Mouse (Mus musculus): Measurements from ENCODE around the gene Cux1.
A peak's percentile ranks its signal among the peaks of the same experiment; 100 is the strongest.

The Cux1 gene

DNA sequence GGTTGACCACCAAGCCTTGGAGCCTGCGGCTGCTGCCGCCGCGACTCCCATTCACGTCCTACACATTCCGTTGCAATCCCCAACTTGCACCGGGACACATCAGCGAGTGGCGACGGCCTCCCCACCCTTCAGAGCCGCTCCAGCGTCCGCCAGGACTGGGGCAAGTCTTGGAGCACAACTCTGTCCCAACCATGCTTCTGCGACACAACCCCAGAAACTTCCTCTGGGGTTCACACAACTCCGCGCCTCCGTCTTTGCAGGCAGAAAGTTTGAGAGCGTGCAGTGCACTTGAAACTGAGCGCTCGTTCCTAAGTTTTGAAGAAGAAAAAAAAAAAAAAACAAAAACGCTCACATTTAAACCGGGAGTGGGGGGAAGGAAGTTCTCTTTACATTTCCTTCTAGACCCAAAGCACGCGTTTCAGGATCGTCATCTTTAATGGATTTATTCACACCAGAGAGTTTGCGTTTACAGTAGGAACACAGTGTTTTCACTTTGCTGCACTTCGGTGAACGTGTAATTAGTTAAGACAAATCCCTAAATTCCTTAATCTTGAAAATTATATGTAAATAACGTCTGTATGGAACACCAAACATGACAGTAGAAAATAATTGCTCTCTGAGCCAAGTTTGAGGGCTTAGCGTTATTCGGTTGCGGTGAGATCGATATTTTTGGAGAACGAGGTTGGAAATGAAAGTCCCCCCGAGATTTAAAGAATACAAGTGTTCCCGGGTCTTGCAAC, 906 bp upstream of the Cux1 start:
- no peak for DNase-seq (ENCODE audit: low read depth, low spot score)

DNA sequence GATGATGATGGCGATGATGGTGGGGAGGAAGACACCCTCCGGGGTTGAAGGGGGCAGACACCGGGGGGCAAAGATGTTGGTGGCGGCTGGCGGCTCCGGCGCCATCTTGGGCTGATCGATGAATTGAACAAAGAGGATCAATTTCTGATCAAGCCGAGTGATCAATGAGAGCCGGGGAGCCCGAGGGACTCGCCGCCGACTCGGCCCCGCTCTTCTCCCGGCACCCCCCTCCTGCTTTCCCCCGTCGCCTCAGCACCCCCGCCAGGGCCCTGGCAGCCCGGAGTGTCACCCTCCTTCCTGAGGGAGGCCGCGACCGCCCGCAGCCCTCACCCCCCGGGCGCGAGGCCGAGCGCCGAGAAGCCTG, 496 bp downstream of the Cux1 start:
- DNase-seq (ENCODE audit: low read depth, low spot score), result no peak

DNA sequence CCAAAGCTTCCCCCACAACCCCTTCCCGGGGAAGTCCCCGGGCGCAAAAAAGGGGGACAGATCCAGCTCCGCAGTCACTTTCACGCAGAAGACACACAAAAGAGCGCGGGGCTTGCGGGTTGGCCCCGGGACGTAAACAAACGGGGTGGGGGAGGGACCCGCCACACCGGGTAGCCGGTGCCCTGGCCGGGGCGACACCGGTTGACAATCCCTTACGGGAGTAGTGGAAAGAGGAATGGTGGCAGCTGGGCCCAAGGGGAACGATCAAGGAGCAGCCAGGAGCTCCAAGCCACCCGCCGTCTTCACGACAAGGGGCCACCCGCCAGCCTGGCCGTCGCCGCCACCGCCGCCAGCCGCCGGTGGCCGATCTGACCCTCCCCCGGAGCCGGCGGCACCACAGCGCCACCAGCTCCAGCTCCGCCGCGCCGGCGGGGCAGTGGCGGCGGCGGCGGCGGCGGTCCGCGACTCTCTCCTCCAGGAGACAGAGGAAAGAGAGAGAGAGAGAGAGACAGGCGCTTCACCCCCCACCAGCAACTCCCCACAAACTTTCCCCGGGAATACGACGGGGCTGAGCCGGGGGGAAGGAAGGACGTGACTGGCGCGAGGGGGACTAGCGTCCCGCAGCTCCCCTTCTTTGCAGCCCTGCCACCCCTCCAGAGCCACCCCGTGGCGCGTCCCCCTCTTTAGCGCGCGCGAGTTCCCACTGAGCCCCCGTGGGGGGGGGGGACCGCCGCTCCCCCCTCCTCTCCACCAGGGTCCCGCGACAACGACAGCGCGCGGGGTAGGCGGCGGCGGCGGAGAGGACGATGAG, 1.1 kb downstream of the Cux1 start:
- peak; percentile 32 for DNase-seq (ENCODE audit: low read depth, low spot score)

DNA sequence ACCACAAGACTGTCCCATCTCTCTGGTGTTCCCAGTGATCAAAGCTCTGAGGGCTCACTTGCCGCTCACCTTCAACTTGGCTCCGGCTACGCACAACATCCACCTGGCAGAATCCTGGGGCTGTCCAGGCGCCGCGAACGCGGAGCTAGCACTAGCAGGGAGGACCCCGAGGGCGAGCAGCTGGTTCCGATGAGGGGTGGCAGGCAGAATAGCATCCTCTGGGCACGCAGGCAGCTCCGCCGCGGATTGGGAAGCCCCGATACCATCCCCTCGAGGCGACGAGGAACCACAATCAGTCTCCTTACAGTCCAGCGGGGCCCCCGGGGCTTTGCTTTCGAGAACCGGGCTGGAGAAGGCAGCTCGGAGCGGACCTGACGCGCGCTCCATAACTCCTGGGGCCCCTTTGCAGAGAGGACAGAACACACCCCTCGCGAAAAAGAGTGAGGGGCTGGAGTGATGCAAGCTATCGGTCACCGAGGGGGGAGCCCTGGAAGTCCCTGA, 1.9 kb downstream of the Cux1 start:
- no peak for DNase-seq (ENCODE audit: low read depth, low spot score)

DNA sequence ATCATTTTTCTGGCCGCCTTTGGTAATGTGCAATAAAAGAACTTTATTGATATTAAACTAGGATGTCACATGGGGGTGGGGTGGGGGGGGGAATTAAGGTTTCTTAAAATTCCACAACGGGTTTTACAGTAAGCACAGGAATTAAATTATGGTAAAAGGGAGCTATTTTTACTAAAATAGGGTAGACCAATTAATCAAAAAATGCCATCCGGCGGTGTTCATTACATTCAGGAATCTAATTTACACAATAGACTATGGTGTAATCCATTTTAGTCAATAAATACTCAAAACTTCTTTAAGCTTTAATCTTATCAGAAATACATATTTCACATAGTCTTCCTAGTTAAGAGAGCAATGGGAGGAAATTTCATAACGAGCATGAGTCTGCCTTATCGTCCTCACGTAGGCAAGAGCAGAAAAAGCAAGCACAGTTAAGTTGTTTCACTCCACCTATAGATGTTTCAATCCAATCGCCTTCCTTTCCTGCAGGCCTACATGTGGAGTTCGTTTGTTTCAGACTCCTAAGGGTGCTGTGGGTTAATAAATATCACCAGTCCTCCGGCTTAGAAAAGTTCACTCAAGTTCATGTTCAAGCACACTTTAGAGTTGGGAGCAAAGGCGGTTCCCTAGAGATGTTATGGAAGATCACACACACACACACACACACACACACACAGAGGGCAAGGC, 2.5 kb downstream of the Cux1 start:
- DNase-seq (ENCODE audit: low read depth, low spot score), result no peak

DNA sequence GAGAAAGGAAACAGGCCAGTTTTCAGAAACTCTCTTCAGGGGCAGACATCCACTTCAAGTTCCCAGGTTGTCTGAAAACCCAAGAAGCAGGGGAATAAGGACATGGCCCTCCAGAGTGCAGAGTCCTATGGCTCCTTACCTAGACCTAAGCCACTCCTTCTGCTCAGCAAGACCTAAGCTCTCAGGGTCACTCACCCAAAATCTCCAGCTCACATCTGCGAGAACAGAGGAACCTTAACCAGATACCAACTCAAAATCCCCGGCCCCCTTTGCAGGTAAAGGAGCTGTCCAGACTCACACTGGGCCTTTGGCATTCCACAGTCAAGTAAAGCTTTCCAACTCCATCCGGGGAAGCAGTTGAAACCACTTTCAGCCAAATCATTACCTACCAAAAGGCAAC, 3.3 kb downstream of the Cux1 start:
- no peak for DNase-seq (ENCODE audit: low read depth, low spot score)

DNA sequence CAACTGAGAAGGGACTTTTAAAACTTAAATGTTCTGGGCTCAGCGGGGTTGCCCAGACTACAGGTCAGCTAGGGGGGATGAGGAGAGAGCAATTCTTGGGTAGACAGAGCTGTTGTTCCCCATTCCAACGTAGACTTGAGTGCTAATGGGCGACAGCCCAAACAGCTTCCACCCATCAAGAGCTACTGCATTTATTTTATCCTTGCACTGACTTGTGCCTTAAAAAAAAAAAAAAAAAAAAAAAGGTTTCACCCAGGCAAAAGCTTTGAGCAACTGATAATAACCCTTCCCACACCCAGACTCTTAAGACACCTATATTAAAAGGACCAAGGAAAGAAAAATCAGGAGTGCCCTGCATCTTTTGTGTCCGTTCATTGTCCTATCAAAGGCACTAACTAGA, 4.2 kb downstream of the Cux1 start:
- DNase-seq (ENCODE audit: low read depth, low spot score), result no peak

DNA sequence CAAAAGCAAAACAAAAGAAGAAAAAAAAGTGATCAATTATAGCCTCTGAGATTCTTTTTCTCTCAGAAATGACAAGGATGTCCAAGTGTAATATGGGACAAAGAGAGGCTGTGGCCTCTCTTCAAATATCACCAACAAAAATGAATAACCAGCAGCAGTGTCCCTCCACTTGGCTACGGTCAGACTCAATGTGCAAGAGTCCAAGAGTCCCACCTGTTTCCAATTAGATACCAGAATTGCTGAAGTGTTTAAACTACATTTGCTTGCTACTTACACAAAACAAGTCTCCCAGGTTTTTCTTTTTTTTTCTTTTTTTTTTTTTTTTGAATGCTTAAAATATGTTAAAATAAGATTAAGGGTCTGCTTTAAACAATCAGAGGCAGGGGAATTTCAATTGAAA, 5.1 kb downstream of the Cux1 start:
- DNase-seq (ENCODE audit: low read depth, low spot score), result no peak

DNA sequence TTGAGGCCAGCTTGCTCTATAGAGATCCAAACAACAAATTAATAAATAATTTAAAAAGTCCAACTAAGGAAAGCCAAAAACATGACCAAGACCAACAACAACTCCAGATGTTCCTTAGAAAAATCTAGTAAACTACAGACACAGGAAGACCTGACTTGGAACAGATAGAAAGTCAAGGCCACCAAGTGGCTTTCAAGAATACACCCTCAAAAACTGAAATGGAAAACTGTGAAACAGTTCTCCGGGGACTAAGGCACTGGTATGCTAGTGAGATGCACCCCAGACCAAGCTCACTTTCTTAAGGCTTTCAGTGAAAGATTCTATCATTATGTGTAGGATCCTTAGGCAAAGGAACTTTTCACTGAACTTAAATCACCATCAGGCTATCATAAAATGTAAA, 5.6 kb downstream of the Cux1 start:
- no peak for DNase-seq (ENCODE audit: low read depth, low spot score)

DNA sequence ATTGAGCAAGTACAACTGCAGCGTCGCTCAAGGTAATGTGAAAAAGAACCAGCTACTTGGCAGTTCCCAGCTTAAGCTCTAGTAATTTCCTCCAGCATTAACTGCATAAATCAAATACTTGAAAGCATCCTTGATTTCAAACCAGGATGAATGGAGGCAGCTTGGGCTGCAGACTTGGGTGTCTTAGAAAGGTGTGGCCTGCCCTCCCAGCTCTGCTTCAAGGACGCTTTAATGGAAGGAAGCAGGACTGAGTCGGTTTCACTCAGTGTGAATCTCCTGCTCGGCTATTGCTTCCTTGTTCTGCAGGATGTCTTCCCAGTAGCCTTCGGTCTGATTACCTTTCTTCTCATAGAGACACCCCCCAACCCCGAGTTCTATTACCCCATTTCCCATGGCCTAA, 6.6 kb downstream of the Cux1 start:
- no peak for DNase-seq (ENCODE audit: low read depth, low spot score)

DNA sequence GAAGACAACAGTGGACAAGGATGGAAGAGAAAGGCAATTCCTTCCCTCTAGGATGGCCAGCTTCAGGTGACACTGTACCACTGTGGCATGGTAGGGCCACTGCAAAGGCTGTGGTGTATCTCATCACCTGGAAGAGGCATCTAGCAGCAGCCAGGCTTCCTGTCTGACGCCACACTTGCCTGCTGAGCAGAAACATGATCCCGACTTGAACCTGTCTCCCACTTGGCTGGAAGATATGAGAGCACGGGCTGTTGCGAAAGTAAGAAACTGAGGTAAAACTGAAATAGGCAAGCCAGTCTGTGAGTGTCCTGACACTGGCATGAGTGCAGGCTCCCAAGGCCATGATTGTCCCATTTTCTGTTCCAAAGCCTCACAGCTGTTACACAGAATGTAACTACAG, 9.8 kb downstream of the Cux1 start:
- DNase-seq (ENCODE audit: low read depth, low spot score), result no peak

DNA sequence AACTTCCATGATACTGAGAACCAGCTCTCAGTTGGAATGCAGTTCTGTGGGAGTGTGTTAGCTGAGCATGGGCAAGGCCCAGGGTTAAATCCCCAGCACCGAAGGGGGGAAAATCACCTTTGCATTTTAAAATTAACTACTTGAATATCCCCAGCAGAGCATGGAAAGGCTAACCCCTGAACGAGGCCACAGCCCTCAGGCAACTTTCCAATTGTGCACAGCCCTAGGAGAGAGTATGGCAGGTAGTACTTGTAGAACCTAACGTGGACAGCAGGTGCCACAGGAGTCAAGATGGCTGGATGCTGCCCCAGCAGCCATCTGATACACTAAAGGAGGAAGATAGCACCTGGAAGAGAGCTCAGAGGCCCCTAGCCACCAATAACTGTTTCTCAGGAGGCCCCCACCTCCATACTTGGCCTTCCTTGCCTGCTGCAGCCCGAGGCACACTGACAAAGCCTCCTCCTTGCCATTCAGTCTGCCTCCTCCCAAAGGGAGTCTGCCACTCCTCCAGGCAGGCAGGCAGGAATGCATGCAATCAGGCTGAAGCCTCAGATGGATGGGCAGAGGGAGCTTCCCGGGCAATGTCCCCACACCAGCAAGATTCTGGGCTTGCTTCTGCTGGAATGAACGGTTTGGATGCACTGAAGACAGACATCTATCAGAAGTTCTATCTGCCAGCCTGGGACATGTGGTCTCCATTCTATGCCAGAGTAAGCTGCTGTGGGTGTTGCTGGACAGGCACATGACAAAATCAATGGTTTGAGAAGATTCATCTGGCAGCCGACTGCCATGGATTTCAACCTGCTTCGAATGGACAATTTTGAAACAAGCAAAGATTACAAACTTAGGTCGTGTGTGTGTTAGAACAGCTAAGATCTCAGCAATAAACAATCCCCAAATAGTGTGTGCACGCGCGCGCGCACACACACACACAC, 10.7 kb downstream of the Cux1 start:
- DNase-seq (ENCODE audit: low read depth, low spot score), result no peak

DNA sequence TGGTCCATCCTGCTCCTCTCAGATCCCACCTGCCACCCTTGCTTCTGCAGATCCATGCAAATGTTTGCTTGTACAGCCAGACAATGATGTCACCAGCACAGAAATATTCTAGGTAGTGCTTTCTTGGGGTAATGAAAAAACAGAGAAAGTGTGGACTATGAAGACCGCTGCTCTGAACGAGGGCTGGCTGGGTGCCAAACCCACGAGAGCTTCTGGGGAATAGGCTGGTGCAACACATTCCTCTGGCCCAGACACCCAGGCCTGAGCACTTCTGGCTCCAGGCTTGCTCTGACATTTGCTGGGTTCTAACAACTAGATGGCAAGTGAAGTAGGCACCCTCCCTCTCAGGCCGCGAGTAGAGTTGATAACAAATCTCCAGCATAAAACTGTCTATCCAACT, 11.6 kb downstream of the Cux1 start:
- no peak for DNase-seq (ENCODE audit: low read depth, low spot score)

DNA sequence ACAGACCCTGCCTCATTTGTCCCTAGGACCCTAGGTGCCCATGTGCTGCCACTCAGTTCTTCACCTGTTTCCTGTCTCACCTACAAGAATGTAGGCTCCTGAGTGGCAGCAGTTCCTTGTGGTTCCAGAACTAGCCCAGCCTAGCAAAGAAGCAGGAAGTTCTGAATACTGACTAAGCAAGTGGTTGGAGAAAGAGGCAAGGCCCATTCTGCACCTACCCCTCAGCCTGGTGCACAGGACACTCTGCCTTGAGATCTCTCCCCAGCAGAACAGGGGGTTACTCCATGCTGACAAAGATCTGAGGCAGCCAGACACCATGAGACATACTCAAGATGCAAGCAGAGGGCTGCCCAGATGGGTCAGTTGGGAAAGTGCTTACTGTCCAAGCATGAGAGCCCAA, 14.5 kb downstream of the Cux1 start:
- DNase-seq (ENCODE audit: low read depth, low spot score), result no peak

DNA sequence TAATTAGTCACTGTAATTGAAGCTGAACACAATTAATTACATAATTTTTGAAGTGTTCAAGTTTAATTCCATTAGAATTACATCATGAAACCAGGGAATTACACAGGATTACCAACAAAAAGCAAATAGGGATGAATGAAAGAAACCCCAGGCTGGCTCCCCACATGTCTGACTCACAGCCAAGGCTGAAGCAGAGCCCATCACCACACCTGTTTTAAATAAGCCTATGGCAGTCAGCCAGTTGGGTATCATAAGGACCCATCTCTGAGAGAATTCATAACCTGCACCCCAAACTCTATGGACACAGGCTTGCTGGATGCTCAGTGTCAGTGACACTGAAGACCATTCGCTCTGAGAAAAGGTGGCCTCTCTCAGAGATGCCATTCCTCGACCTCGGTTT, 15.2 kb downstream of the Cux1 start:
- no peak for DNase-seq (ENCODE audit: low read depth, low spot score)

DNA sequence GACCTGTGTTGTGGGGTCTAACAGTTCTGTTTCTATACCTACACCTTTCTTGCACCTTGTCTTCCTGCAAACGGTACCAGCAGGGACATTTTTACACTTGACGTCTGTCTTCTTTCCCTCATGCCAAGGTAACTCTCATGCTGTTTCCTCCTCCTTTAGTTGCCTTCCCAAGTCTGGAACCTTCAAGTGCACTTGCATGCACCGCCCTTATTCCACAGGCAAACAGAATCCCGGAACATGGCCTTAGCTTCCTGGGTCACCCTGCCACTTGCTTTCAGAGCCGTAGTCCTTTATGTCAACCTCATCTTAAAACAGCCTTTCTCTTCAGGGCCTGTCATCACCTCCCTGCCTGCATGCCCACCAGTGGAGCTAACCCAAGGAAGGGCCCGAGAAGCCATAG, 15.7 kb downstream of the Cux1 start:
- DNase-seq (ENCODE audit: low read depth, low spot score), result no peak

DNA sequence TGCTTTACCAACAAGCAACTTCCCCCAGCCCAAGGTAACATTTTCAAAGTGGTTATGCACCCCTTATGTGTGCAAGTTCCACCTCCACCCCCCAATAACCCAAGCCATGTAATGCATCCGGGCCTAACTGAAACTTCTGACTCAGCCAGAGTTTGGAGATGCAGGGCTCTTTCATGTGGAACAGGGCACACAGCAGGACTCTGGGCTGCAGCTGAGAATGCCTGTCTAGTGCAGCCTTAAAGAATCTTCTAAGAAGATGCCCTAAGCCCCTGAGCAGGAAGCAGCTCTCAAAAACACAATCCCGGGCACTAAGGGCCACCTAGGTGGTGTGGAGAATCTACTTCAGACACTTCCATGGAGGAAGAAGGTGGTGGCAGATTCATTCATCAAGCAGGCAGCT, 16.6 kb downstream of the Cux1 start:
- DNase-seq (ENCODE audit: low read depth, low spot score), result no peak

DNA sequence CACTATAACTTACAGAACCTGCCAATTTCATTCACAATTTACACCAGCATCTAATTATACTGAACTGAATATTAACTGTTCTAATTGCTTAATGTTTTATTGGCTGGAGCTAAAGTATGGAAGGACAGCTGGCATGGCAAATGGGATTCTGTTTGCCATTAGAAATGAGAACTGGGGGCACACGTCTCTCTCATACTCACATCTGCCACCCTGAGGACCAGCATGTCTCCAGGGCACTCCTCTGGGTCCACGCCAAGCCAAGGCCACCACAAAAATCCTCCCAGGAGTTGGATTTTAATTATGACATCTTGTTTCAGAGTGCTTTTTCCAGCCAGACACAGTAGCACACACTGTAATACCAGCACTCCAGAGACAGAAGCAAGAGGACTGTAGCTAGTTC, 18.5 kb downstream of the Cux1 start:
- DNase-seq (ENCODE audit: low read depth, low spot score), result no peak

DNA sequence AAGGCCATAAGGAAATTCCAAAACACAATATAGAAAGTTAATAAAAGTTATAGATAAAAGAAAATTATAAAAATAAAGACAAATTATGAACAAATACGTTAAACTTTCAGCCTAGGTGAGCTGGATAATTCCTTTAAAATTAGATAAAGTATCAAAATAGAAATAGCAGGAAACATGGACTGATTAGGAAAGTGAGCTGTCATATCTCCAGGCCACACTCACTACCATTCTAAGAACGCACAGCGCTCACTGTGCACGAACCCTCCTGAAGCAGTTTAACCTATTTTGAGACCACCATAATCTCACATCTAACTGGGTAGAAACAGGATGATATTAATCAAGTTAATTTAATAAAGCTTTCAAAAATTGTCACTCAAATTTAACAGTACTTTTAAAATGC, 22.2 kb downstream of the Cux1 start:
- DNase-seq (ENCODE audit: low read depth, low spot score), result no peak

DNA sequence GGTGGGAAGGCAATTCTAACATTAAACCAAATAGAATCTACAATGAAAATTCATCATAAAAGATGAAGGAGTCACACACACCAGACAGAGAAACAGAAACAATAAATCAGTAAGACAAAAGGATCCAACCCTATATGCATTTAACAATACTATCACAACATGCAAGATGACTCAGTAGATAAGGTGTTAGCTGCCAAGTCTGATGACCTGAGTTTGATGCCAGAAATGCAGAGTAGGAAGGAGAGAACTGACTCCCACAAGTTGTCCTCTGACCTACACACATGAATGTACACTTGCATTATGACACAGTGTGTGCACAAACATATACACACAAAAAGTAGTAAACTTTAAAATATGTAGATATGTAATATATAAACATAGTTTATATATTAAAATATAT, 24.1 kb downstream of the Cux1 start:
- no peak for DNase-seq (ENCODE audit: low read depth, low spot score)

DNA sequence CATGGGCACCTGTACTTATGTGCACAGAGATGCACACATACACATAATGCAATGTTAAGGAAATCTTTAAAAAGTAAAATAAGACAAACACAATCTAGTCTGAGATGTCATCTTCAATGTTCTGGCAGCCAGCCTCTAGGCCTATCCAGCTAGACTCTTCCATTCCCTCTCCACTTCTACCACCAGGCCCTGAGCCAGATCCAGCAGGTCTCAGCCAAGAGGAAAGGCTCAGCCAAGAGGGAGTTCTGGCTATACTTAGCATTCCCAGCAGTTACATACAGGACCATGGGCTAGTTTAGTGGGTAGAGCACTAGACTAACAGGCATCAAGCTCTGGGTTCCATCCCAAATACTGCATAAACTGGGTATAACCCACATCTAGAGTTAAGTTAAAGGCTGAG, 26.3 kb downstream of the Cux1 start:
- no peak for DNase-seq (ENCODE audit: low read depth, low spot score)

Measured in retina, postnatal 7 days (tissue).